Comparison of ENCODE assay signal across 17 mouse cellular contexts in the genomic region with DNA sequence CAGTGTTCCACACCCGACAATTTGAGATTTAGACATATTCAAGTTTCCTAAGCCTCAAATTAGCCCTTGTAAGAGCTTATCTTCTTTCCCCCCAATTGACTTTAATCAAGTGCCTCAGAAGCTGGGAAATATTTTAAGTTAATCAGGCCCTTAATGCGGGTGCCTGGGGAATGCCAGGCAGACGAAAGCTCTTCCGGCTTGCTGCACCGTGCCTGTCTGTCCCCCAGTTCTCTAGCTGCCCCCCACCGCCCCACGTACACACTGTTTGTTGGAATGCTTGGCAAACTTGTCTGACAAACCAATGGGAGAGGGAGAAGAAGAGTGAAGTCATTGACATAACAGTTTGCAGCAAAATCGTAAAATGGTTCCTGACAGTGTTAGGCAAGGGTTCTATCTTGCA.
A peak's percentile ranks its signal among the peaks of the same experiment; 100 is the strongest.
DNase-seq lines count a peak whose midpoint lies in the region; ATAC-seq and TF ChIP-seq lines count a peak whose summit lies in the region.
"Had no signal": no experiment of that assay in that cellular context is flagged by ENCODE, and none has a peak within 500 bp of the region (broad histone marks: within the 10 kb centered on the region; RNA-seq: fewer than 3 reads in every experiment).

No protein-coding gene starts in this region.

- H3K4me2 ChIP-seq in forebrain, embryonic 11.5 days (ENCODE audit: low read depth, low read length, severe bottlenecking), result no peak overlapping the region
- H3K4me2 ChIP-seq in forebrain, postnatal 0 days (ENCODE audit: low read depth), result no peak overlapping the region
- no peak overlapping the region for H3K4me2 ChIP-seq in heart, embryonic 14.5 days (ENCODE audit: low read length)
- no peak overlapping the region for H3K4me2 ChIP-seq in midbrain, embryonic 15.5 days
- no peak overlapping the region for H3K4me2 ChIP-seq in midbrain, postnatal 0 days (ENCODE audit: low read depth, low read length, poor library complexity, severe bottlenecking)
- H3K4me2 ChIP-seq in forebrain, embryonic 15.5 days (replicated peaks), result no peak overlapping the region
- H3K4me2 ChIP-seq in intestine, embryonic 15.5 days (replicated peaks), result no peak overlapping the region
- H3K4me2 ChIP-seq: hindbrain, embryonic 15.5 days; liver, embryonic 15.5 days; neural tube, embryonic 12.5 days had no signal

- H3K27ac ChIP-seq in forebrain, embryonic 11.5 days (ENCODE audit: low read depth, low read length), result no peak overlapping the region
- no peak overlapping the region for H3K27ac ChIP-seq in forebrain, postnatal 0 days (ENCODE audit: low read depth, low read length)
- peak overlapping the region; percentile 77 to 83 for H3K27ac ChIP-seq in heart, embryonic 14.5 days (replicated peaks in 1 of 2; ENCODE audit: control insufficient read depth in 1 of 2, insufficient read depth in 1 of 2, low read depth in 2 of 2, low read length in 2 of 2)
- H3K27ac ChIP-seq in midbrain, embryonic 15.5 days, result no peak overlapping the region
- H3K27ac ChIP-seq in midbrain, postnatal 0 days (ENCODE audit: low read depth, low read length), result no peak overlapping the region
- H3K27ac ChIP-seq in forebrain, embryonic 15.5 days (replicated peaks), result no peak overlapping the region
- H3K27ac ChIP-seq in intestine, embryonic 15.5 days, result no peak overlapping the region
- H3K27ac ChIP-seq: hindbrain, embryonic 15.5 days; limb, embryonic 10.5 days; liver, embryonic 15.5 days; macrophage; neural tube, embryonic 12.5 days had no signal

- no peak for TF ChIP-seq CTCF in forebrain, postnatal 0 days (IDR thresholded peaks at IDR 0.05; ENCODE audit: low read depth)
- TF ChIP-seq CTCF in midbrain, postnatal 0 days (IDR thresholded peaks at IDR 0.05), result no peak

- no peaks in the 10 kb centered on the region for H3K36me3 ChIP-seq in forebrain, embryonic 11.5 days (ENCODE audit: control insufficient read depth, insufficient read depth, low read length)
- no peaks in the 10 kb centered on the region for H3K36me3 ChIP-seq in forebrain, postnatal 0 days (ENCODE audit: insufficient read depth)
- H3K36me3 ChIP-seq in heart, embryonic 14.5 days (ENCODE audit: control insufficient read depth, insufficient read depth, low read length), result no peaks in the 10 kb centered on the region
- no peaks in the 10 kb centered on the region for H3K36me3 ChIP-seq in midbrain, embryonic 15.5 days (replicated peaks)
- no peaks in the 10 kb centered on the region for H3K36me3 ChIP-seq in midbrain, postnatal 0 days (ENCODE audit: insufficient read depth, low read length)
- H3K36me3 ChIP-seq in forebrain, embryonic 15.5 days, result no peaks in the 10 kb centered on the region
- H3K36me3 ChIP-seq in intestine, embryonic 15.5 days, result no peaks in the 10 kb centered on the region
- H3K36me3 ChIP-seq: hindbrain, embryonic 15.5 days; limb, embryonic 10.5 days; liver, embryonic 15.5 days; neural tube, embryonic 12.5 days had no signal

- no peaks in the 10 kb centered on the region for H3K9me3 ChIP-seq in forebrain, embryonic 11.5 days (ENCODE audit: control insufficient read depth, low read length)
- no peaks in the 10 kb centered on the region for H3K9me3 ChIP-seq in forebrain, postnatal 0 days (ENCODE audit: low read length)
- H3K9me3 ChIP-seq in heart, embryonic 14.5 days (ENCODE audit: control insufficient read depth, low read length), result no peaks in the 10 kb centered on the region
- no peaks in the 10 kb centered on the region for H3K9me3 ChIP-seq in midbrain, embryonic 15.5 days
- H3K9me3 ChIP-seq in midbrain, postnatal 0 days (ENCODE audit: low read length), result no peaks in the 10 kb centered on the region
- H3K9me3 ChIP-seq in forebrain, embryonic 15.5 days, result no peaks in the 10 kb centered on the region
- H3K9me3 ChIP-seq in intestine, embryonic 15.5 days, result no peaks in the 10 kb centered on the region
- H3K9me3 ChIP-seq: hindbrain, embryonic 15.5 days; limb, embryonic 10.5 days; liver, embryonic 15.5 days; neural tube, embryonic 12.5 days had no signal

- H3K4me3 ChIP-seq in forebrain, embryonic 11.5 days (ENCODE audit: low read depth, low read length), result no peak overlapping the region
- no peak overlapping the region for H3K4me3 ChIP-seq in forebrain, postnatal 0 days (ENCODE audit: low read depth, low read length)
- H3K4me3 ChIP-seq in heart, embryonic 14.5 days (ENCODE audit: control insufficient read depth in 1 of 2, insufficient read depth in 1 of 2, low read depth in 1 of 2, low read length in 2 of 2), result no peak overlapping the region
- H3K4me3 ChIP-seq in midbrain, embryonic 15.5 days, result no peak overlapping the region
- no peak overlapping the region for H3K4me3 ChIP-seq in midbrain, postnatal 0 days (ENCODE audit: low read depth, low read length)
- no peak overlapping the region for H3K4me3 ChIP-seq in forebrain, embryonic 15.5 days
- no peak overlapping the region for H3K4me3 ChIP-seq in intestine, embryonic 15.5 days (replicated peaks)
- H3K4me3 ChIP-seq: erythroblast, embryonic 14.5 days; hindbrain, embryonic 15.5 days; limb, embryonic 10.5 days; liver, embryonic 15.5 days; neural tube, embryonic 12.5 days had no signal

- 56% methylated on average over 8 of the region's 8 CpGs for WGBS in forebrain, embryonic 11.5 days
- WGBS in forebrain, postnatal 0 days, result 27% methylated on average over 8 of the region's 8 CpGs
- 23% methylated on average over 8 of the region's 8 CpGs for WGBS in heart, embryonic 14.5 days
- WGBS in midbrain, embryonic 15.5 days, result 35% methylated on average over 8 of the region's 8 CpGs
- WGBS in midbrain, postnatal 0 days, result 42% methylated on average over 8 of the region's 8 CpGs
- 35% methylated on average over 8 of the region's 8 CpGs for WGBS in forebrain, embryonic 15.5 days
- WGBS in intestine, embryonic 15.5 days, result 68% methylated on average over 8 of the region's 8 CpGs

- DNase-seq in forebrain, embryonic 11.5 days (ENCODE audit: low spot score), result no peak
- DNase-seq in forebrain, postnatal 0 days, result no peak
- no peak for DNase-seq in heart, postnatal 10 days
- no peak for DNase-seq in midbrain, postnatal 0 days (ENCODE audit: low spot score)
- DNase-seq: embryo, embryonic 11 days; liver; thymus, postnatal 14 days had no signal

- ATAC-seq in forebrain, embryonic 11.5 days (replicated peaks; ENCODE audit: low FRiP score), result peak; percentile 39; the same call in 1 of the 2 replicates
- ATAC-seq in forebrain, postnatal 0 days, result no peak; the same call in 1 of the 2 replicates
- ATAC-seq in heart, embryonic 14.5 days (ENCODE audit: insufficient number of reproducible peaks, insufficient read depth, low FRiP score, low read depth), result no peak
- peak; percentile 44; the same call in 1 of the 2 replicates for ATAC-seq in midbrain, embryonic 15.5 days (replicated peaks)
- ATAC-seq in midbrain, postnatal 0 days (ENCODE audit: low FRiP score), result no peak
- peak; percentile 62 for ATAC-seq in forebrain, embryonic 15.5 days (replicated peaks)
- ATAC-seq in intestine, embryonic 15.5 days, result no peak

- intact Hi-C loops in heart, postnatal 10 days (cut with DNase I), result no loop called here

- H3K4me1 ChIP-seq in forebrain, embryonic 11.5 days (replicated peaks; ENCODE audit: control insufficient read depth, insufficient read depth, low read length), result no peaks in the 10 kb centered on the region
- H3K4me1 ChIP-seq in forebrain, postnatal 0 days (ENCODE audit: insufficient read depth), result peaks cover 5% of the 10 kb centered on the region; the same call in 1 of the 2 replicates
- peaks cover 22 to 24% of the 10 kb centered on the region in 2 experiments for H3K4me1 ChIP-seq in heart, embryonic 14.5 days (ENCODE audit: control insufficient read depth in 2 of 2, insufficient read depth in 2 of 2, low read length in 2 of 2)
- peaks cover 14% of the 10 kb centered on the region for H3K4me1 ChIP-seq in midbrain, embryonic 15.5 days
- no peaks in the 10 kb centered on the region for H3K4me1 ChIP-seq in midbrain, postnatal 0 days (ENCODE audit: insufficient read depth, low read length)
- H3K4me1 ChIP-seq in forebrain, embryonic 15.5 days, result peaks cover 9% of the 10 kb centered on the region
- H3K4me1 ChIP-seq in intestine, embryonic 15.5 days (replicated peaks), result peaks cover 10% of the 10 kb centered on the region; the same call in 1 of the 2 replicates
- H3K4me1 ChIP-seq: liver, embryonic 15.5 days had no signal

- H3K9ac ChIP-seq in forebrain, embryonic 11.5 days (ENCODE audit: low read length), result no peak overlapping the region
- H3K9ac ChIP-seq in forebrain, postnatal 0 days, result no peak overlapping the region
- H3K9ac ChIP-seq in heart, embryonic 14.5 days (ENCODE audit: low read length), result no peak overlapping the region
- no peak overlapping the region for H3K9ac ChIP-seq in midbrain, embryonic 15.5 days
- no peak overlapping the region for H3K9ac ChIP-seq in midbrain, postnatal 0 days (replicated peaks; ENCODE audit: low read length, poor library complexity, severe bottlenecking)
- no peak overlapping the region for H3K9ac ChIP-seq in forebrain, embryonic 15.5 days (replicated peaks)
- H3K9ac ChIP-seq in intestine, embryonic 15.5 days, result no peak overlapping the region
- H3K9ac ChIP-seq: hindbrain, embryonic 15.5 days; liver, embryonic 15.5 days; neural tube, embryonic 12.5 days had no signal

- no peaks in the 10 kb centered on the region for H3K27me3 ChIP-seq in forebrain, embryonic 11.5 days (ENCODE audit: control insufficient read depth, insufficient read depth, low read length)
- no peaks in the 10 kb centered on the region; the same call in 1 of the 2 replicates for H3K27me3 ChIP-seq in forebrain, postnatal 0 days (ENCODE audit: insufficient read depth, low read length)
- H3K27me3 ChIP-seq in heart, embryonic 14.5 days (ENCODE audit: control insufficient read depth, insufficient read depth, low read length), result no peaks in the 10 kb centered on the region
- no peaks in the 10 kb centered on the region for H3K27me3 ChIP-seq in midbrain, embryonic 15.5 days (replicated peaks)
- no peaks in the 10 kb centered on the region for H3K27me3 ChIP-seq in midbrain, postnatal 0 days (ENCODE audit: insufficient read depth, low read length)
- no peaks in the 10 kb centered on the region for H3K27me3 ChIP-seq in forebrain, embryonic 15.5 days
- no peaks in the 10 kb centered on the region for H3K27me3 ChIP-seq in intestine, embryonic 15.5 days (replicated peaks)
- H3K27me3 ChIP-seq: hindbrain, embryonic 15.5 days; liver, embryonic 15.5 days; neural tube, embryonic 12.5 days had no signal

Comparison
In these comparisons a context has a peak if more than half of its experiments do, and no peak if none do; other contexts are left out.
1. ATAC-seq: peak in forebrain, embryonic 11.5 days (single experiment), midbrain, embryonic 15.5 days (single experiment) and forebrain, embryonic 15.5 days (single experiment); none in forebrain, postnatal 0 days (single experiment), heart, embryonic 14.5 days (single experiment), midbrain, postnatal 0 days (single experiment) and intestine, embryonic 15.5 days (single experiment).
2. H3K27ac ChIP-seq: peak in heart, embryonic 14.5 days (2 of 2); none in forebrain, embryonic 11.5 days (single experiment), forebrain, postnatal 0 days (single experiment), midbrain, embryonic 15.5 days (single experiment), midbrain, postnatal 0 days (single experiment), forebrain, embryonic 15.5 days (single experiment) and intestine, embryonic 15.5 days (single experiment).